Mouse (Mus musculus): Measurements from ENCODE around the gene Cops6.

- TF ChIP-seq FLI1 (IDR thresholded peaks at IDR 0.05; ENCODE audit: low read length) (no peak), GATA1 (IDR thresholded peaks at IDR 0.05; ENCODE audit: borderline replicate concordance, low read length) (no peak)
These were observed 42.8 kb upstream of the Cops6 start for GRCm38 (mm10) chr5:138118041-138118440.
